Mouse (Mus musculus): ENCODE data around the gene Nsg2. TPM values are rescaled to one million over a fixed set of nuclear protein-coding genes. Genes with fewer than 3 reads are reported as not detected.

Nsg2 gene
- polyA plus RNA-seq, 1 experiment from 2014 or later: 156 TPM

GRCm38 (mm10) chr11:32087376-32087775 is 87.1 kb downstream of the Nsg2 start:
- H3K9me3 ChIP-seq (ENCODE audit: control insufficient read depth, low read length): no peaks in the 10 kb centered on the region
- 5% methylated on average over 2 of the region's 2 CpGs for WGBS
- peak overlapping the region; percentile 93 for H3K27ac ChIP-seq (ENCODE audit: low read depth, low read length)
- no peaks in the 10 kb centered on the region for H3K36me3 ChIP-seq (ENCODE audit: control insufficient read depth, insufficient read depth, low read length)
- no peak overlapping the region for H3K4me3 ChIP-seq (ENCODE audit: low read depth, low read length)
- H3K4me1 ChIP-seq (ENCODE audit: control insufficient read depth, insufficient read depth, low read length): peaks cover 21% of the 10 kb centered on the region
- no peak overlapping the region; the same call in 1 of the 2 replicates for H3K9ac ChIP-seq (replicated peaks; ENCODE audit: low read depth, low read length)
- ATAC-seq (ENCODE audit: low read depth): peak; percentile 98
- H3K27me3 ChIP-seq (ENCODE audit: control insufficient read depth, insufficient read depth, low read length): no peaks in the 10 kb centered on the region
- no peak overlapping the region for H3K4me2 ChIP-seq (ENCODE audit: low read depth, low read length)

- ATAC-seq (ENCODE audit: low read depth): peak; percentile 65
- no peak overlapping the region for H3K4me2 ChIP-seq (ENCODE audit: low read depth, low read length)
- H3K9me3 ChIP-seq (ENCODE audit: control insufficient read depth, low read length): no peaks in the 10 kb centered on the region
- H3K27me3 ChIP-seq (ENCODE audit: control insufficient read depth, insufficient read depth, low read length): no peaks in the 10 kb centered on the region
- H3K27ac ChIP-seq (ENCODE audit: low read depth, low read length): peak overlapping the region; percentile 93
- peaks cover 21% of the 10 kb centered on the region for H3K4me1 ChIP-seq (ENCODE audit: control insufficient read depth, insufficient read depth, low read length)
- 42% methylated on average over 9 of the region's 9 CpGs for WGBS
- no peaks in the 10 kb centered on the region for H3K36me3 ChIP-seq (ENCODE audit: control insufficient read depth, insufficient read depth, low read length)
- H3K9ac ChIP-seq (replicated peaks; ENCODE audit: low read depth, low read length): no peak overlapping the region
- H3K4me3 ChIP-seq (ENCODE audit: low read depth, low read length): no peak overlapping the region
Measured at GRCm38 (mm10) chr11:32087779-32088442, 87.6 kb downstream of the Nsg2 start.

- ATAC-seq (ENCODE audit: low read depth): no peak
- Histone ChIP-seq H3K4me1 (ENCODE audit: control insufficient read depth, insufficient read depth, low read length) (no peaks in the 10 kb centered on the region), H3K9ac (replicated peaks; ENCODE audit: low read depth, low read length) (no peak overlapping the region), H3K36me3 (ENCODE audit: control insufficient read depth, insufficient read depth, low read length) (no peaks in the 10 kb centered on the region), H3K4me2 (ENCODE audit: low read depth, low read length) (no peak overlapping the region), H3K4me3 (ENCODE audit: low read depth, low read length) (no peak overlapping the region), H3K9me3 (ENCODE audit: control insufficient read depth, low read length) (no peaks in the 10 kb centered on the region), H3K27ac (ENCODE audit: low read depth, low read length) (no peak overlapping the region), H3K27me3 (ENCODE audit: control insufficient read depth, insufficient read depth, low read length) (no peaks in the 10 kb centered on the region)
- WGBS: 79% methylated on average over 4 of the region's 4 CpGs
Measured at GRCm38 (mm10) chr11:32095793-32096192, 95.5 kb downstream of the Nsg2 start.

GRCm38 (mm10) chr11:32096346-32096745 is 96.1 kb downstream of the Nsg2 start:
- no peaks in the 10 kb centered on the region for H3K9me3 ChIP-seq (ENCODE audit: control insufficient read depth, low read length)
- H3K36me3 ChIP-seq (ENCODE audit: control insufficient read depth, insufficient read depth, low read length): no peaks in the 10 kb centered on the region
- H3K27ac ChIP-seq (ENCODE audit: low read depth, low read length): no peak overlapping the region
- H3K4me1 ChIP-seq (ENCODE audit: control insufficient read depth, insufficient read depth, low read length): no peaks in the 10 kb centered on the region
- no peaks in the 10 kb centered on the region for H3K27me3 ChIP-seq (ENCODE audit: control insufficient read depth, insufficient read depth, low read length)
- WGBS: 92% methylated on average over 6 of the region's 6 CpGs
- no peak overlapping the region for H3K9ac ChIP-seq (replicated peaks; ENCODE audit: low read depth, low read length)
- no peak overlapping the region for H3K4me3 ChIP-seq (ENCODE audit: low read depth, low read length)
- H3K4me2 ChIP-seq (ENCODE audit: low read depth, low read length): no peak overlapping the region
- ATAC-seq (ENCODE audit: low read depth): no peak

- Histone ChIP-seq H3K4me1 (ENCODE audit: control insufficient read depth, insufficient read depth, low read length) (peaks cover 14% of the 10 kb centered on the region), H3K4me3 (ENCODE audit: low read depth, low read length) (no peak overlapping the region), H3K27ac (ENCODE audit: low read depth, low read length) (peak overlapping the region; percentile 11; the same call in 1 of the 2 replicates), H3K36me3 (ENCODE audit: control insufficient read depth, insufficient read depth, low read length) (no peaks in the 10 kb centered on the region), H3K4me2 (ENCODE audit: low read depth, low read length) (no peak overlapping the region), H3K9me3 (ENCODE audit: control insufficient read depth, low read length) (no peaks in the 10 kb centered on the region), H3K9ac (replicated peaks; ENCODE audit: low read depth, low read length) (no peak overlapping the region), H3K27me3 (ENCODE audit: control insufficient read depth, insufficient read depth, low read length) (no peaks in the 10 kb centered on the region)
- WGBS: 30% methylated on average over 3 of the region's 3 CpGs
- no peak for ATAC-seq (ENCODE audit: low read depth)
Measured at GRCm38 (mm10) chr11:32101059-32101632, 100.9 kb downstream of the Nsg2 start.

- no peak overlapping the region for H3K4me3 ChIP-seq (ENCODE audit: low read depth, low read length)
- H3K36me3 ChIP-seq (ENCODE audit: control insufficient read depth, insufficient read depth, low read length): no peaks in the 10 kb centered on the region
- H3K4me2 ChIP-seq (ENCODE audit: low read depth, low read length): no peak overlapping the region
- H3K27me3 ChIP-seq (ENCODE audit: control insufficient read depth, insufficient read depth, low read length): no peaks in the 10 kb centered on the region
- H3K27ac ChIP-seq (ENCODE audit: low read depth, low read length): no peak overlapping the region
- peaks cover 17% of the 10 kb centered on the region for H3K4me1 ChIP-seq (ENCODE audit: control insufficient read depth, insufficient read depth, low read length)
- no peaks in the 10 kb centered on the region for H3K9me3 ChIP-seq (ENCODE audit: control insufficient read depth, low read length)
- no peak overlapping the region for H3K9ac ChIP-seq (replicated peaks; ENCODE audit: low read depth, low read length)
- 5% methylated on average over 12 of the region's 12 CpGs for WGBS
- ATAC-seq (ENCODE audit: low read depth): no peak
Measured at GRCm38 (mm10) chr11:32102976-32103375, 102.7 kb downstream of the Nsg2 start.

DNA sequence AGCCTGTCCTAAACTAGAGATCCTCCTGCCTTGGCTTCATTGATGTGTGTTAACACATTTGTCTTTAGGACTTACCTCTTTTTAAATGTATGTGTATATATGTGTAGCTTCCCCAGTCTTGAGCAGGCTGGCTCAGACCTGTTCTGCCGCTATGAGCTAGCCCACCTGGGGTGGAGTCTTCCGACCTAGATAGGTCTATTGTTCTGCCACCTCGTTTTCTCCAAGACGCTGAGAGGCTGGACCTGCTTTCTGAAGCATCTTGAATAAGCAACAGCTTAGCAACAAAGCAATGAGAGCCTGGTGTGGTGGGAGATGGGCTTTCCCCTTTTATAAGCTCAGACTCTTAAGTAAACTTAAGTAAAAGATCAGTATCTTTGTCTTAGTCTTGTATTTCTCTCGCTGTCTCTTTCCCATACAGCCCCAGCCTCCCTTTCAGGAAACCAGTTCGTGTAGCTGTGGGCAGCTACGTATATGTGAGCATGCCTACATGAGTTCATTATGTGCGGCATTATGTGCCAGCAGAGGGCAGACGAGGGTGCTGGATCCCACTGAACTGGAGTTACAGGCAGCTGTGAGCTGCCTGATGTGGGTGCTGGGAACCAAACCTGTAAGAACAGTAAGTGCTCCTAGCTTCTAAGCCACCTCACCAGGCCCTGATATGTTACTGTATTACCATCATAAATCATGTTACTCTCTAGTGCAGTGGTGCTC is 104.3 kb downstream of the Nsg2 start:
- no peak for ATAC-seq (ENCODE audit: low read depth)
- H3K4me2 ChIP-seq (ENCODE audit: low read depth, low read length): no peak overlapping the region
- peaks cover 17% of the 10 kb centered on the region for H3K4me1 ChIP-seq (ENCODE audit: control insufficient read depth, insufficient read depth, low read length)
- WGBS: 68% methylated on average over 9 of the region's 9 CpGs
- H3K27me3 ChIP-seq (ENCODE audit: control insufficient read depth, insufficient read depth, low read length): no peaks in the 10 kb centered on the region
- H3K4me3 ChIP-seq (ENCODE audit: low read depth, low read length): no peak overlapping the region
- no peak overlapping the region for H3K9ac ChIP-seq (replicated peaks; ENCODE audit: low read depth, low read length)
- H3K27ac ChIP-seq (ENCODE audit: low read depth, low read length): no peak overlapping the region
- no peaks in the 10 kb centered on the region for H3K36me3 ChIP-seq (ENCODE audit: control insufficient read depth, insufficient read depth, low read length)
- H3K9me3 ChIP-seq (ENCODE audit: control insufficient read depth, low read length): no peaks in the 10 kb centered on the region

- peak; percentile 77; the same call in 1 of the 2 replicates for ATAC-seq (ENCODE audit: low read depth)
- Histone ChIP-seq H3K27me3 (ENCODE audit: control insufficient read depth, insufficient read depth, low read length) (no peaks in the 10 kb centered on the region), H3K36me3 (ENCODE audit: control insufficient read depth, insufficient read depth, low read length) (no peaks in the 10 kb centered on the region), H3K4me3 (ENCODE audit: low read depth, low read length) (no peak overlapping the region), H3K4me1 (ENCODE audit: control insufficient read depth, insufficient read depth, low read length) (peaks cover 17% of the 10 kb centered on the region), H3K9ac (replicated peaks; ENCODE audit: low read depth, low read length) (no peak overlapping the region), H3K27ac (ENCODE audit: low read depth, low read length) (peak overlapping the region; percentile 49), H3K9me3 (ENCODE audit: control insufficient read depth, low read length) (no peaks in the 10 kb centered on the region), H3K4me2 (ENCODE audit: low read depth, low read length) (no peak overlapping the region)
- 23% methylated on average over 10 of the region's 10 CpGs for WGBS
Measured at GRCm38 (mm10) chr11:32105750-32106646, 105.7 kb downstream of the Nsg2 start.

All from neural tube, embryonic 14.5 days (tissue).